Mouse (Mus musculus) small intestine, adult 2 months (tissue): ENCODE data around the gene Rdh1.

Source experiments
- CTCF ChIP-seq: fragments of 200-500 bp; IDR thresholded peaks from 2 replicates; pipeline ENCODE4 v1.5.1; 2012; ENCODE audit warnings: low read depth, mild to moderate bottlenecking, control low read depth, inconsistent platforms, low read length, moderate library complexity, mixed read lengths; ENCODE audit not compliant: insufficient replicate concordance, insufficient read length; ENCODE audit errors: extremely low read depth
- POLR2A ChIP-seq: fragments of 200-500 bp; IDR thresholded peaks from 2 replicates; pipeline ENCODE4 v1.6.1; 2012; ENCODE audit warnings: low read depth, mild to moderate bottlenecking, control low read depth, inconsistent platforms, low read length, moderate library complexity

GRCm38 (mm10) chr10:127736916-127737315 lies 22.6 kb upstream of the Rdh1 start:
- TF ChIP-seq CTCF, result no peak
- TF ChIP-seq POLR2A, result no peak
